21 mouse cellular contexts compared by ENCODE assay signal in genomic region chr15:103020899-103021418, GRCm38 (mm10). TPM values are rescaled to one million over a fixed set of nuclear protein-coding genes. Genes with fewer than 3 reads are reported as not detected.
DNase-seq lines count a peak whose midpoint lies in the region; ATAC-seq and TF ChIP-seq lines count a peak whose summit lies in the region.
"Had no signal": no experiment of that assay in that cellular context is flagged by ENCODE, and none has a peak within 500 bp of the region (broad histone marks: within the 10 kb centered on the region; RNA-seq: fewer than 3 reads in every experiment).

No protein-coding gene starts in this region.

- H3K4me1 ChIP-seq in kidney, embryonic 14.5 days (ENCODE audit: control insufficient read depth, insufficient read depth, low read length): peaks cover 71% of the 10 kb centered on the region
- peaks cover 87% of the 10 kb centered on the region for H3K4me1 ChIP-seq in G1E (ENCODE audit: insufficient read depth, low read depth, low read length)
- no peaks in the 10 kb centered on the region for H3K4me1 ChIP-seq in hindbrain, embryonic 14.5 days (replicated peaks; ENCODE audit: control insufficient read depth, insufficient read depth, low read length)
- H3K4me1 ChIP-seq in neural tube, embryonic 14.5 days (ENCODE audit: control insufficient read depth, insufficient read depth, low read length): peaks cover 61% of the 10 kb centered on the region
- no peaks in the 10 kb centered on the region for H3K4me1 ChIP-seq in midbrain, embryonic 13.5 days (replicated peaks)
- H3K4me1 ChIP-seq: embryonic facial prominence, embryonic 12.5 days had no signal

- DNase-seq in kidney, postnatal 14 days: no peak
- peak; percentile 53 for DNase-seq in G1E (ENCODE audit: low spot score)
- DNase-seq in hindbrain, embryonic 14.5 days (ENCODE audit: low spot score): no peak
- no peak for DNase-seq in natural killer cell, adult 2 months (ENCODE audit: low spot score in 2 of 2)
- DNase-seq in layer of hippocampus, adult 9-10 months (ENCODE audit: low spot score): no peak
- DNase-seq: cerebellum, postnatal 36 days; gastrocnemius, postnatal 25 days; heart, postnatal 14 days; kidney, adult 18-20 months; right cerebral cortex, postnatal 14 days; thymus, adult 2 months had no signal

- peak overlapping the region; percentile 2; the same call in 1 of the 2 replicates for H3K4me3 ChIP-seq in kidney, embryonic 14.5 days (ENCODE audit: low read length)
- H3K4me3 ChIP-seq in G1E (ENCODE audit: low read depth, low read length): no peak overlapping the region; the same call in 1 of the 2 replicates
- H3K4me3 ChIP-seq in hindbrain, embryonic 14.5 days (replicated peaks; ENCODE audit: low read length): no peak overlapping the region; the same call in 1 of the 2 replicates
- no peak overlapping the region for H3K4me3 ChIP-seq in neural tube, embryonic 14.5 days (ENCODE audit: low read depth, low read length)
- H3K4me3 ChIP-seq in midbrain, embryonic 13.5 days (replicated peaks): no peak overlapping the region
- H3K4me3 ChIP-seq: embryonic facial prominence, embryonic 12.5 days; megakaryocyte, embryonic 14.5 days had no signal

- peaks cover 3% of the 10 kb centered on the region; the same call in 1 of the 2 replicates for H3K27me3 ChIP-seq in kidney, embryonic 14.5 days (ENCODE audit: control insufficient read depth, insufficient read depth, low read length)
- no peaks in the 10 kb centered on the region for H3K27me3 ChIP-seq in G1E (ENCODE audit: insufficient read depth, low read length)
- peaks cover 100% of the 10 kb centered on the region for H3K27me3 ChIP-seq in hindbrain, embryonic 14.5 days (ENCODE audit: control insufficient read depth, insufficient read depth, low read length)
- no peaks in the 10 kb centered on the region for H3K27me3 ChIP-seq in neural tube, embryonic 14.5 days (ENCODE audit: control insufficient read depth, insufficient read depth, low read length)
- peaks cover 100% of the 10 kb centered on the region for H3K27me3 ChIP-seq in midbrain, embryonic 13.5 days

- H3K9ac ChIP-seq in kidney, embryonic 14.5 days (ENCODE audit: low read depth, low read length): no peak overlapping the region
- no peak overlapping the region for H3K9ac ChIP-seq in hindbrain, embryonic 14.5 days
- H3K9ac ChIP-seq in neural tube, embryonic 14.5 days (replicated peaks; ENCODE audit: low read depth, low read length): no peak overlapping the region
- H3K9ac ChIP-seq in midbrain, embryonic 13.5 days (replicated peaks): no peak overlapping the region
- H3K9ac ChIP-seq: embryonic facial prominence, embryonic 12.5 days had no signal

- 9% methylated on average over 8 of the region's 8 CpGs for WGBS in kidney, embryonic 14.5 days
- 2% methylated on average over 8 of the region's 8 CpGs for WGBS in hindbrain, embryonic 14.5 days
- 6% methylated on average over 8 of the region's 8 CpGs for WGBS in neural tube, embryonic 14.5 days
- WGBS in midbrain, embryonic 13.5 days: 2% methylated on average over 8 of the region's 8 CpGs

- H3K4me2 ChIP-seq in kidney, embryonic 14.5 days (replicated peaks; ENCODE audit: low read depth, low read length): peak overlapping the region; percentile 31
- H3K4me2 ChIP-seq in hindbrain, embryonic 14.5 days (replicated peaks): peak overlapping the region; percentile 35
- peak overlapping the region; percentile 23; the same call in 1 of the 2 replicates for H3K4me2 ChIP-seq in neural tube, embryonic 14.5 days (ENCODE audit: low read depth, low read length)
- no peak overlapping the region for H3K4me2 ChIP-seq in midbrain, embryonic 13.5 days (replicated peaks)
- H3K4me2 ChIP-seq: embryonic facial prominence, embryonic 12.5 days had no signal

- H3K27ac ChIP-seq in kidney, embryonic 14.5 days (ENCODE audit: low read depth, low read length): no peak overlapping the region
- H3K27ac ChIP-seq in hindbrain, embryonic 14.5 days: no peak overlapping the region
- H3K27ac ChIP-seq in neural tube, embryonic 14.5 days (ENCODE audit: low read depth, low read length): no peak overlapping the region
- no peak overlapping the region for H3K27ac ChIP-seq in midbrain, embryonic 13.5 days
- H3K27ac ChIP-seq: embryonic facial prominence, embryonic 12.5 days had no signal

- H3K9me3 ChIP-seq in kidney, embryonic 14.5 days (ENCODE audit: control insufficient read depth, low read length): no peaks in the 10 kb centered on the region
- no peaks in the 10 kb centered on the region for H3K9me3 ChIP-seq in G1E (replicated peaks)
- H3K9me3 ChIP-seq in hindbrain, embryonic 14.5 days (ENCODE audit: control insufficient read depth, low read length): no peaks in the 10 kb centered on the region
- no peaks in the 10 kb centered on the region for H3K9me3 ChIP-seq in neural tube, embryonic 14.5 days (ENCODE audit: control insufficient read depth, low read length)
- no peaks in the 10 kb centered on the region for H3K9me3 ChIP-seq in midbrain, embryonic 13.5 days
- H3K9me3 ChIP-seq: embryonic facial prominence, embryonic 12.5 days; megakaryocyte, embryonic 14.5 days had no signal

- H3K36me3 ChIP-seq in kidney, embryonic 14.5 days (ENCODE audit: control insufficient read depth, insufficient read depth, low read length): no peaks in the 10 kb centered on the region; the same call in 1 of the 2 replicates
- H3K36me3 ChIP-seq in G1E (replicated peaks): peaks cover 42% of the 10 kb centered on the region
- no peaks in the 10 kb centered on the region for H3K36me3 ChIP-seq in hindbrain, embryonic 14.5 days (replicated peaks; ENCODE audit: control insufficient read depth, insufficient read depth)
- no peaks in the 10 kb centered on the region; the same call in 1 of the 2 replicates for H3K36me3 ChIP-seq in neural tube, embryonic 14.5 days (ENCODE audit: control insufficient read depth, insufficient read depth, low read length)
- no peaks in the 10 kb centered on the region for H3K36me3 ChIP-seq in midbrain, embryonic 13.5 days
- H3K36me3 ChIP-seq: embryonic facial prominence, embryonic 12.5 days had no signal

- ATAC-seq in kidney, embryonic 14.5 days (ENCODE audit: low FRiP score, low TSS enrichment): no peak
- ATAC-seq in G1E (ENCODE audit: extremely low read depth, insufficient number of reproducible peaks, low FRiP score, poor library complexity, severe bottlenecking): peak; percentile 64
- peak; percentile 60; the same call in 1 of the 2 replicates for ATAC-seq in hindbrain, embryonic 14.5 days (ENCODE audit: low FRiP score)
- no peak for ATAC-seq in neural tube, embryonic 14.5 days (ENCODE audit: low read depth)
- no peak for ATAC-seq in midbrain, embryonic 13.5 days

- TF ChIP-seq CTCF in G1E (IDR thresholded peaks at IDR 0.05; ENCODE audit: low read depth, low read length): no peak

RNA-seq across cellular contexts. Expression of gene Hoxc4, which starts 2.2 kb away (rescaled TPM):
- polyA plus RNA-seq in kidney, embryonic 14.5 days (2014; fragmentation: Nextera tagmentation; extraction: Ambion mirVana): 7.4 and 8.6 TPM in 2 replicates
- total RNA-seq in G1E (2014; fragmentation: Nextera tagmentation) (29.3 and 33.9 TPM in 2 replicates), G1E (2017) (11.0 and 12.2 TPM in 2 replicates)
- 60.1 and 65.8 TPM in 2 replicates for polyA plus RNA-seq in G1E (2012)
- polyA plus RNA-seq in hindbrain, embryonic 14.5 days (2014; fragmentation: Nextera tagmentation; extraction: Ambion mirVana): 74.9 and 90.0 TPM in 2 replicates
- 19.0 and 24.0 TPM in 2 replicates for polyA plus RNA-seq in neural tube, embryonic 14.5 days (2014; fragmentation: Nextera tagmentation; extraction: Ambion mirVana)
- 0.10 and 0.11 TPM in 2 replicates for polyA plus RNA-seq in midbrain, embryonic 13.5 days (2015; fragmentation: Nextera tagmentation; extraction: Ambion mirVana)
- total RNA-seq: layer of hippocampus, adult 8-10 months; left cerebral cortex, postnatal 10 days; liver, adult 2 months had no signal
- polyA plus RNA-seq: frontal cortex, adult 2 months; liver, adult 2 months had no signal

RNA-seq across cellular contexts. Expression of gene Hoxc6, which starts 22.9 kb away (rescaled TPM):
- 12.3 and 16.1 TPM in 2 replicates for polyA plus RNA-seq in kidney, embryonic 14.5 days (2014; fragmentation: Nextera tagmentation; extraction: Ambion mirVana)
- 16.3 and 37.1 TPM in 2 replicates for total RNA-seq in G1E (2014; fragmentation: Nextera tagmentation)
- total RNA-seq in G1E (2017): 8.6 and 12.0 TPM in 2 replicates
- 27.1 and 28.6 TPM in 2 replicates for polyA plus RNA-seq in G1E (2012)
- 20.9 and 24.8 TPM in 2 replicates for polyA plus RNA-seq in hindbrain, embryonic 14.5 days (2014; fragmentation: Nextera tagmentation; extraction: Ambion mirVana)
- polyA plus RNA-seq in neural tube, embryonic 14.5 days (2014; fragmentation: Nextera tagmentation; extraction: Ambion mirVana): 23.0 and 38.7 TPM in 2 replicates
- polyA plus RNA-seq in midbrain, embryonic 13.5 days (2015; fragmentation: Nextera tagmentation; extraction: Ambion mirVana): not detected in 2 replicates
- total RNA-seq: heart, postnatal 14 days; layer of hippocampus, adult 8-10 months; left cerebral cortex, postnatal 10 days; liver, adult 2 months had no signal
- polyA plus RNA-seq: embryonic facial prominence, embryonic 12.5 days; frontal cortex, adult 2 months; liver, adult 2 months had no signal

RNA-seq across cellular contexts. Expression of gene Hoxc8, which starts 30.6 kb away (rescaled TPM):
- 12.6 and 13.8 TPM in 2 replicates for polyA plus RNA-seq in kidney, embryonic 14.5 days (2014; fragmentation: Nextera tagmentation; extraction: Ambion mirVana)
- total RNA-seq in G1E (2014; fragmentation: Nextera tagmentation) (21.1 and 26.6 TPM in 2 replicates), G1E (2017) (2.0 and 2.7 TPM in 2 replicates)
- 10.1 and 12.2 TPM in 2 replicates for polyA plus RNA-seq in G1E (2012)
- 9.2 and 22.9 TPM in 2 replicates for polyA plus RNA-seq in hindbrain, embryonic 14.5 days (2014; fragmentation: Nextera tagmentation; extraction: Ambion mirVana)
- polyA plus RNA-seq in neural tube, embryonic 14.5 days (2014; fragmentation: Nextera tagmentation; extraction: Ambion mirVana): 50.1 and 136 TPM in 2 replicates
- not detected in 2 replicates for polyA plus RNA-seq in midbrain, embryonic 13.5 days (2015; fragmentation: Nextera tagmentation; extraction: Ambion mirVana)
- total RNA-seq: heart, postnatal 14 days; layer of hippocampus, adult 8-10 months; left cerebral cortex, postnatal 10 days; liver, adult 2 months had no signal
- polyA plus RNA-seq: embryonic facial prominence, embryonic 12.5 days; frontal cortex, adult 2 months; liver, adult 2 months had no signal

RNA-seq across cellular contexts. Expression of gene Hoxc9, which starts 44.7 kb away (rescaled TPM):
- polyA plus RNA-seq in kidney, embryonic 14.5 days (2014; fragmentation: Nextera tagmentation; extraction: Ambion mirVana): 10.3 and 10.7 TPM in 2 replicates
- total RNA-seq in G1E (2014; fragmentation: Nextera tagmentation): 5.0 and 7.9 TPM in 2 replicates
- total RNA-seq in G1E (2017): 3.3 and 3.9 TPM in 2 replicates
- 9.8 and 12.0 TPM in 2 replicates for polyA plus RNA-seq in G1E (2012)
- polyA plus RNA-seq in hindbrain, embryonic 14.5 days (2014; fragmentation: Nextera tagmentation; extraction: Ambion mirVana): 0.25 and 0.75 TPM in 2 replicates
- polyA plus RNA-seq in neural tube, embryonic 14.5 days (2014; fragmentation: Nextera tagmentation; extraction: Ambion mirVana): 46.9 and 49.8 TPM in 2 replicates
- polyA plus RNA-seq in midbrain, embryonic 13.5 days (2015; fragmentation: Nextera tagmentation; extraction: Ambion mirVana): not detected in 2 replicates
- total RNA-seq: heart, postnatal 14 days; layer of hippocampus, adult 8-10 months; left cerebral cortex, postnatal 10 days; liver, adult 2 months had no signal
- polyA plus RNA-seq: embryonic facial prominence, embryonic 12.5 days; frontal cortex, adult 2 months; liver, adult 2 months; lung, embryonic 16.5 days had no signal

RNA-seq across cellular contexts. Expression of gene Hoxc5, which starts 53.7 kb away (rescaled TPM):
- polyA plus RNA-seq in kidney, embryonic 14.5 days (2014; fragmentation: Nextera tagmentation; extraction: Ambion mirVana): 5.1 and 5.8 TPM in 2 replicates
- total RNA-seq in G1E (2014; fragmentation: Nextera tagmentation): 9.9 and 19.8 TPM in 2 replicates
- 7.6 and 9.1 TPM in 2 replicates for total RNA-seq in G1E (2017)
- polyA plus RNA-seq in G1E (2012): 11.4 and 12.4 TPM in 2 replicates
- 25.0 and 32.2 TPM in 2 replicates for polyA plus RNA-seq in hindbrain, embryonic 14.5 days (2014; fragmentation: Nextera tagmentation; extraction: Ambion mirVana)
- 3.6 and 10.2 TPM in 2 replicates for polyA plus RNA-seq in neural tube, embryonic 14.5 days (2014; fragmentation: Nextera tagmentation; extraction: Ambion mirVana)
- 0.09 TPM in 1 of 2 replicates, not detected in the other for polyA plus RNA-seq in midbrain, embryonic 13.5 days (2015; fragmentation: Nextera tagmentation; extraction: Ambion mirVana)
- total RNA-seq: heart, postnatal 14 days; layer of hippocampus, adult 8-10 months; left cerebral cortex, postnatal 10 days had no signal
- polyA plus RNA-seq: frontal cortex, adult 2 months; liver, adult 2 months had no signal

Comparison
In these comparisons a context has a peak if more than half of its experiments do, and no peak if none do; other contexts are left out.
1. ATAC-seq: peak in G1E (single experiment) and hindbrain, embryonic 14.5 days (single experiment); none in kidney, embryonic 14.5 days (single experiment), neural tube, embryonic 14.5 days (single experiment) and midbrain, embryonic 13.5 days (single experiment).
2. RNA of gene Hoxc6, which starts 22.9 kb away (polyA plus RNA-seq): 27.1 to 28.6 TPM in G1E, 20.9 to 24.8 TPM in hindbrain, embryonic 14.5 days, 23.0 to 38.7 TPM in neural tube, embryonic 14.5 days and 12.3 to 16.1 TPM in kidney, embryonic 14.5 days; not detected in midbrain, embryonic 13.5 days; every median in the first group is over 10 times any median in the second.
3. RNA of gene Hoxc8, which starts 30.6 kb away (polyA plus RNA-seq): 50.1 to 136 TPM in neural tube, embryonic 14.5 days, 9.2 to 22.9 TPM in hindbrain, embryonic 14.5 days, 12.6 to 13.8 TPM in kidney, embryonic 14.5 days and 10.1 to 12.2 TPM in G1E; not detected in midbrain, embryonic 13.5 days; every median in the first group is over 10 times any median in the second.